Mouse (Mus musculus) spleen, postnatal 10 days (tissue): ENCODE measurements around the gene Myo10.
A peak's percentile ranks its signal among the peaks of the same experiment; 100 is the strongest.

Experiments
- DNase-seq, 2 experiments: peaks; one replicate each; pipeline ENCODE4 v3.0.0; 2021 to 2022; ENCODE audit warnings: low spot score in 2 of 2

Myo10 gene

GRCm38 (mm10) chr15:25801726-25802125 lies 179.4 kb downstream of the Myo10 start:
- no peak for DNase-seq

- DNase-seq: no peak
These were observed 179.9 kb downstream of the Myo10 start for GRCm38 (mm10) chr15:25802194-25802593.

- no peak for DNase-seq
These were observed 180.8 kb downstream of the Myo10 start for GRCm38 (mm10) chr15:25803111-25803510.

GRCm38 (mm10) chr15:25805336-25806110 lies 183.2 kb downstream of the Myo10 start:
- peak; percentile 35 to 79 for DNase-seq

- DNase-seq: no peak
These were observed 184.0 kb downstream of the Myo10 start for GRCm38 (mm10) chr15:25806363-25806762.

GRCm38 (mm10) chr15:25806878-25807277 lies 184.6 kb downstream of the Myo10 start:
- no peak for DNase-seq

GRCm38 (mm10) chr15:25808677-25809460 lies 186.5 kb downstream of the Myo10 start:
- no peak for DNase-seq

GRCm38 (mm10) chr15:25809669-25810068 lies 187.3 kb downstream of the Myo10 start:
- no peak for DNase-seq

GRCm38 (mm10) chr15:25811834-25812250 lies 189.5 kb downstream of the Myo10 start:
- DNase-seq: peak; percentile 20 to 53

- peak in 1 of 2 experiments; percentile 55 for DNase-seq
These were observed 190.2 kb downstream of the Myo10 start for GRCm38 (mm10) chr15:25812479-25812878.

GRCm38 (mm10) chr15:25814535-25814934 lies 192.2 kb downstream of the Myo10 start:
- no peak for DNase-seq

GRCm38 (mm10) chr15:25817191-25817590 lies 194.9 kb downstream of the Myo10 start:
- no peak for DNase-seq

GRCm38 (mm10) chr15:25821981-25822380 lies 199.7 kb downstream of the Myo10 start:
- no peak for DNase-seq

GRCm38 (mm10) chr15:25822656-25823055 lies 200.3 kb downstream of the Myo10 start:
- no peak for DNase-seq

GRCm38 (mm10) chr15:25826531-25826961 lies 204.2 kb downstream of the Myo10 start:
- DNase-seq: no peak

GRCm38 (mm10) chr15:25828464-25828863 lies 206.1 kb downstream of the Myo10 start:
- peak in 1 of 2 experiments; percentile 37 for DNase-seq

- no peak for DNase-seq
These were observed 208.1 kb downstream of the Myo10 start for GRCm38 (mm10) chr15:25830426-25830825.

- no peak for DNase-seq
These were observed 212.0 kb downstream of the Myo10 start for GRCm38 (mm10) chr15:25834282-25834681.

- no peak for DNase-seq
These were observed 212.8 kb downstream of the Myo10 start for GRCm38 (mm10) chr15:25834920-25835674.

- peak in 1 of 2 experiments; percentile 18 for DNase-seq
These were observed 220.2 kb downstream of the Myo10 start for GRCm38 (mm10) chr15:25842462-25843085.
